Mouse (Mus musculus) thymus, adult 18-20 months (tissue): Measurements from ENCODE around the gene Dna2.
"Not testable (repeated sequence)": the region's sequence is repeated elsewhere in the genome, so short reads cannot be mapped to it uniquely, and the experiment has no call there.

Experiments
- DNase-seq, 2 experiments: peaks; one replicate each; pipeline ENCODE4 v3.0.0; 2022; ENCODE audit warnings: mixed read lengths in 2 of 2

Dna2 gene

DNA sequence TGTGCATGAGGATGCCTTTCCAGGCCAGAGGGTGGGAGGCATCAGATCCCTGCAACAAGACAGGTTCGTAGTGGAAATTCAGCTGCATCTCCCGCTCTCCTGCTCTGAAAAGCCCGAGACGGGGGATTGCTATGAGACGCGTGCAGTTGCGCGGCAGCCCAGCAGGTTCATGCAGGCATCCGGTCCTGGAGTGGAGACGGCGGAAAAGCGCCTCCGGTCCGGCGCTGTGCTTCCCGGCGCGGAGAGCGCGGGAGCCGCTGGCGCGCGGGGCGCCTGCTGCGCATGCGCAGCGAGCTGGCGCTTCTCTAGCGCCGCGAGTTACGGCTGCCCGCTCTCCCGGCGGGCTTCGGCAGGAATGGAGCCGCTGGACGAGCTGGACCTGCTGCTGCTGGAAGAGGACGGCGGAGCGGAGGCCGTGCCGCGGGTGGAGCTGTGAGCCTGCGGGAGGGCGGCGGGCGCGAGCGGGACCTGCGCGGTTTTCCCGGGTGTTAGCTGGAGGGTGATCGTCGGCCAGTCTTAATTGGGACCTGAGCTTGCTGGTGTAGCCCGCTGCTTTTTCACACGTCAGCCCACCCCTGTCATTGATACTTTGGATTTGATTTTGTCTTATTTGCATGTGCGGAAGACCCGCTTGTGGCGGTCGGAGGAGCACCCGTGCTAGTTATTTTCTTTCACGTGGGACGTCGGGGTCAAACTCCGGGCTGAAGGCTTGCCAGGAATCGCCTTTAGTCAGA, at the start of gene Dna2:
TSS of gene Dna2 (plus strand) at position 289 of the 734 bp plus-strand sequence.
- peak; percentile 57 to 65 for DNase-seq

DNA sequence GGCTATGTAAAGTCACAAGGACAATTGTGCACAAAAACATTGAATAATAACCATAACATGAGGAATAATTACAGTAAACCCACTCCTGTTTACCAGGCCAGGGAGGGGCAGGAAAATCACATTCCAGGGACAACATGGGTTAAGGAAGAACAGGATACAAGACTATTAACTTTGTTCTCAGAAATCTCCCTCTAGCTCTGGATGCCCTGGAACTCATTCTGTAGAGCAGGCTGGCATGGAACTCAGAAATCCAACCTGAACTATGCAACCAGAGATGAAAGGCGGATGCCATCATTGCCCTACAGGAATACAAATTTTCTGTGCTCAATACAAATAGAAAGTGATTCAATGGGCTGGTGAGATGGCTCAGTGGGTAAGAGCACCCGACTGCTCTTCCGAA, 49.4 kb upstream of the Dna2 start:
- DNase-seq: no peak

DNA sequence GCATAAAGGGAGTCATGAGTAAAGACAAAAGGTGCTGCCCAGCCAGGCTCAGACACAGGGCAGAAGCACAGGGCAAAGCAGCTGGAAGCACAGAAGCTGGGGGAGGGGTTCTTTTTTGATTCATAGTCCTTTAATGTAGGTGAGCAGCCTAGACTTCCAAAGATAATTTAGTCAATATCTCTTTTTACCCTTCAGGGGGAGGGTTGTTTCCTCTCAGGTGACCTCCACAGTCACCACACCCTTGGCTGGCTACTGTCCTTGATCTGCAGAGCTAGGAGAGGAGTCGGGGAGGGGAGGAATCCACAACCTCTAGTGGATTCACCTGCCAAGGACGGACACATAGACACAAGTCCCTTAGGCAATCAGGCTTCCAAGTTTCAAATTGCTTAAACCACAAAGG, 48.8 kb upstream of the Dna2 start:
- no peak for DNase-seq

DNA sequence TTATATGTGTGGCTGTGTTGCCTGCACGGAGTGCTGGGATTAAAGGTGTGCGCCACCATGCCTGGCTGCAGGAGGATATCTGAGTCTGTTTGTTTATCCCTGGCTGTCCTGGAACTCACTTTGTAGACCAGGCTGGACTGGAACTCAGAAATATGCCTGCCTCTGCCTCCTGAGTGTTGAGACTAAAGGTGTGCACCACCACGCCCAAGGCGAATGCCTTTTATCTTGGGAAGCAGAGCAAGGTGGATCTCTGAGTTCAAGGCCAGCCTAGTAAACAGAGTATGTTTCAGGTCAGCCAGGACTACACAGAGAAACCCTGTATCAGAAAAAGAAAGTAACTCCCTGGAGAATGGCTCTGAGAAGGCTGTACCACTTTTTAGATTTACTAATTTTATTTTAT, 46.7 kb upstream of the Dna2 start:
- no peak for DNase-seq

DNA sequence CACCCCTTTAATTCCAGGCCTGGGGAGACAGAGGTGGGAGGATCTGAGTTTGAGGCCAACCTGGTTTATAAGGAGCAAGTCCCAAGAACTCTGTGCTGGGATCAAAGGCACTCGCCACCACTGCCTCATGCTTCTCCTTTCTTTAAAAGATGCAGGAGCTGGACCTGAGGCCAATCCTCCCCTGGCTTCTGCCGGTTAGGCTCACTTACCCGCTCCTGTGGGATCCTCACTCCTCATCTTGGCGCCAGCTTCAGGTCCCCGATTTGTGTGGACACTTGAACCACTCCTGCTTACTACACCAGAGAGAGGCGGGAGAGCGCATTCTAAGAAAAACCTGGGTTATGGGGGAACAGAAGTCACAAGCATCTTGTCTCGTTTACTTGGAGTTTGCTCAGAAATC, 45.0 kb upstream of the Dna2 start:
- no peak for DNase-seq

DNA sequence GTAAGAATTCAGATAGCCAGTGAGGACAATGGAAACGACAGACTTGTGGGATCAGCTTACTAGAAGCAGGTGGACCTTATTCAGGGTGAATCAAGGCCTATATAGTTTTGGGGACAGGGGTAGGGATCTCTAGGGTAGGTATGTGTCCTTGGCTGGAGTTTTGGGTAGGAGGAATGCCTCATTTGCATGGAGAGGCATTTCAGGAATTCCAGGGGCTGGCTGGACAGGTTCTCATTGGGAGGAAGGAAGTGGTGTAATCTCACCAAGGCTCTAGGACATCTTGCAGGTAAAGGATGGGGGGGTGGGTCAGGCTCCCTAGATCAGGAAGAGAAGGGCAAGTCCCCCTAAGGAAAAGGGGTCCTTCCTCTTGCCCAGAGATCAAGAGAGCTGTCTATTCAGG, 44.0 kb upstream of the Dna2 start:
- DNase-seq: no peak

DNA sequence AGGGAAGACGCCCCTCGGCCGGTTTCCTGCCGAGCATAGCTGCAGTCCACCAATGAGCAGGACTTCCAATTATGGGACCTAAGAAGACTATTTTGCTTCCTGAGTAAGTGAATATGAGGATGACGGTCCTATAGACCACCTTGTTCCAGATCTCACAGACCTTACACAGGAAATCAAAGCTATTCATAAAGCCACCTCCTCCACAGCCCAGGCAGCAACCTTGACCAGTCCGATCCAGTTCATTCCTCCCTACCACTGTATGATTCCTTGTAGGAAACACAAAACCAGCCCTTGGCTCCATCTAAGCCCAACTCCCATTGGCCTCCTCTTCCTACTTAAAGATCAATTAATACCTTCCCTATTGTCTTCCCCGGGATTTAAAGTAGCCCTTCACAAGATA, 40.5 kb upstream of the Dna2 start:
- DNase-seq: no peak

DNA sequence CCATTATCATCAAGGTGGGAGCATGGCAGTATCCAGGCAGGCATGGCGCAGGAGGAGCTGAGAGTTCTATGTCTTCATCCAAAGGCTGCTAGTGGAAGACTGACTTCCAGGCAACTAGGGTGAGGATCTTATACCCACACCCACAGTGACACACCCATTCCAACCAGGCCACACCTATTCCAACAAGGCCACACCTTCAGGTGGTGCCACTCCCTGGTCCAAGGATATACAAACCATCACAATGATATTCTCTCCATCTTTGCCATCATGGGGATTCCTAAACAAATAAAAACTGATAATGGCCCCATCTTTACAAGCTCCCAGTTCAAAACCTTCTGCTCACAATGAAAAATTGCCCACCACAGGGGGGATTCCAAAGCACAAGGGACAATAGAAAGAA, 37.9 kb upstream of the Dna2 start, which contains the start of gene Tet1:
TSS of gene Tet1 (minus strand) at position 101 of the 400 bp plus-strand sequence.
- DNase-seq: not testable (repeated sequence)

DNA sequence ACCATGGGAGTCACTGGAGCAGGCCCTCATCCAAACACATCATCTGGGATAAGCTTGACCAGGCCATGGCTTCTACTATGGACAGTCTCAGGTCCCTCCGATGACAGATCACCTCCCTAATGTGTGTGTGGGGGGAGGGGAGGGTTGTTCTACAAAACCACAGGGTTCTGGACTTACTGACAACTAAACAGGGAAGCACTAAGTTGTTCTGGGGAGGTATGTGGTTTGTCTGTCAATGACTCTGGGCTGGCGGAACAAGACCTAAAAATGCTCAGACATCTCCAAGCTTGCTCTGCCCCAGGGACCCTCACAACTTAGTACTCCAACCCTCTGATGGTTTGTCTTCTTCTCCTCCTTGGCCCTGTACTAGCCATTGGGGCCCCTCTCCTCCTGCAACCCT, 35.7 kb upstream of the Dna2 start:
- no peak for DNase-seq

DNA sequence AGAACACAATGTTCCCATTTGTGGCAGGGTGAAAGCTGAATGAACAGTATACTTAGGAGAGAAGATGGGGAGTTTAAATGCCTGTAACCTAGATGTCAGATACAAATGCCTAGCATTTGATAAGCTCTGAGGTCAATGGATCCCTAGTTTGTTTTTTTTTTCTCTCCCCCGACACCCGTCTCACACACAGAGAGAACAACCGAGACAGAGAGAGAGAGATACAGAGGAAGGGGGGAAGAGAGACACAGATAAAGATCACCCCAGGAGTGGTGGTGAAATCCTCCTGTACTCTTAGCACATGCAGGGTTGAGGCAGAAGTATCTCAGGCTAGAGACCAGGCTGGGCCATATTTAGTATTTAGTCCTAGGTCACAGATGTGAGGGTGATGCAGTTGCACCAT, 27.8 kb upstream of the Dna2 start:
- no peak for DNase-seq

DNA sequence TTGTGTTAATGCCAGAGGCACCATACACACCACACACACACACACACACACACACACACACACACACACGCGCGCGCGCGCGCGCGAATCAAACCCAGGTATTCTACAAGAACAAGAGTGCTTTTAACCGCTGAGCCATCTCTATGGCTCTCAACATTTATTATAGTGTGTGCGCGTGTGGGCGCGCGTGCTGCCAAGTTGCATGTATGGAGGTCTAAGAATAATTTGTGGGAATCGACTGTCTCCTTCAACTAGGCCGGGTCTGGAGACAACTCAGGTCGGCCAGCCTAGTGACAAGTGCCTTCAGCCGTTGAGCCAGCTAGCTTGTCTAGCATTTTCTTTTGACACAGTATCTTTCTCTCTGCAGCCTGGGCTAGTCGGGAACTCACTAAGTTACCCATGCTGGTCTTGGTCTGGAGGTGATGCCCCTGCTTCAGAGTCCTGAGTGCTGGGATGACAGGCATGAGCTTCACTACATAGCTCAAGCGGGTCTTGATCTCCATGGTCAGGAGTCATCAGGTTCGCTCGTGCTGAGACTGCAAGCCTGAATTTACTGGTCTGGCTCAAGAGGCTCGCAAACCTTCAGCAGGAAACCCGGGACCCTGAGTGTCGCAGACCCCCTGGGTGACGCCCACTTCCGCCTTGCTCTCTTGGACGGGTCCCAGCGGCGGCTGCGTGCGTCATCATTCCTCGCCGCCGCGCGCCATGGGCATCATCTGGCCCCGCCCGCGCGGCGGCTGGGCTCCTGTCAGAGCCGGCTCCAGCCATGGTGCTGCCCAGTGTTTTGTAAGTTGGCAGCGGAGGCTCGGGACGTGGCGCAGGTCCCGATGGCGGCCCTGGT, 26.7 kb upstream of the Dna2 start, which contains the start of gene Slc25a16:
TSS of gene Slc25a16 (plus strand) at position 709 of the 841 bp plus-strand sequence.
- DNase-seq: peak; percentile 78 to 85

DNA sequence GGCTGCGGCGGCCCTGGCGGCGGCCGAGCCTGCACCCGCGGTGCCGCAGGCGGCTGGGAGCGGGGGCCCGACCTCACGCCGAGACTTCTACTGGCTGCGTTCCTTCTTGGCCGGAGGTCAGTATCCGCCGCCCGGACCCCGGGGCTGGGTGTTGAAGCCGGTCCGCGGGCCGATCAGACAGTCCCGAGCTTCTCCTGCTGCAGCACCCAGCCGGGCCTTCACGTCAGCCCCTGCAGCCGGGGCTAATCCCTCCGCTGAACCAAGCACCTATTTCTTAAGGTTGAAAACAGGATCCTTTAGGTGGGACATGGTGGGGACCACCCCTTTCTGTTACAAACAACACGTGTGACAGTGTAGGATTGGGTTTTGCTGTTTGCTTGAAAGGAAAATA, 26.1 kb upstream of the Dna2 start:
- DNase-seq: no peak

DNA sequence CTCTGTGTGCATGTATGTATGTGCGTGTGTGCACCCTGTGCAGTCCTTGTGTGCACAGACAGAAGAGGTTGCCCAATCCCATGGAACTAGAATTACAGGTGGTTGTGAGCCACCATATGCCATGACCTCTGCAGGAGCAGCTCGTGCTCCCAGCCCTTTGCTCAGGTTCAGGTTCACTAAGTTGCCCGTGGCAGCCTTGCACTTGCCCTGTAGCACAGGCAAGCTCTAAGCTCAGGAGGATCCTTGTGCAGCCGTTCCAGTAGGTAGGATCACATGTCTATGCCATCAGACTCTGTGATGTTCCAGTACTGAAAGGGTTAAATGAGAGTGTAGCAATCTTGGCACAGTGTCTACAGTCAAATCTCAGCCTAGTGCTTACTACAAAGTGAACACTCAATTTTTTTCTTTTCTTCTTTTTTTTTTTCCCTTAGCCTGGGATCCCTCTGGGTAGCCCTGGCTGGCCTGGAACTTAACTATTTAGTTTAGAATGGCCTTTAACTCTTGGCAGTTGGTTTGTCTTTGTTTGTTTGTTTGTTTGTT, 22.7 kb upstream of the Dna2 start:
- no peak for DNase-seq

DNA sequence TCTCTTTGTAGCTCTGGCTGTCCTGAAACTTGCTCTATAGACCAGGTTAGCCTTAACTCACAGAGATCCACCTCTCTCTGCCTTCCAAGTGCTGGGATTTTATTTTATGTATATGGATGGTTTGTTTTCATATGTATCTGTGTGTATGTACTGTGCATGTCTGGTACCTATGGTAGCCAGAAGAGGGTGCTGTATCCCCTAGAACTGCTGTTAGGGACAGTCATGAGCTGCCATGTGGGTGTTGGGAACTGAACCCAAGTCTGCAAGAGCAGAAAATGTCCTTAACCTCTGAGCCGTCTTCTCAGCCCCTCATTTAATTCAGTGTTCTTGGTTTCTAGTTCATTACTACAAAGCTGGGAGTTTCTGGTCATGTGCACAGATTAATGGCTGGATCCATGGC, 14.4 kb upstream of the Dna2 start:
- no peak for DNase-seq

DNA sequence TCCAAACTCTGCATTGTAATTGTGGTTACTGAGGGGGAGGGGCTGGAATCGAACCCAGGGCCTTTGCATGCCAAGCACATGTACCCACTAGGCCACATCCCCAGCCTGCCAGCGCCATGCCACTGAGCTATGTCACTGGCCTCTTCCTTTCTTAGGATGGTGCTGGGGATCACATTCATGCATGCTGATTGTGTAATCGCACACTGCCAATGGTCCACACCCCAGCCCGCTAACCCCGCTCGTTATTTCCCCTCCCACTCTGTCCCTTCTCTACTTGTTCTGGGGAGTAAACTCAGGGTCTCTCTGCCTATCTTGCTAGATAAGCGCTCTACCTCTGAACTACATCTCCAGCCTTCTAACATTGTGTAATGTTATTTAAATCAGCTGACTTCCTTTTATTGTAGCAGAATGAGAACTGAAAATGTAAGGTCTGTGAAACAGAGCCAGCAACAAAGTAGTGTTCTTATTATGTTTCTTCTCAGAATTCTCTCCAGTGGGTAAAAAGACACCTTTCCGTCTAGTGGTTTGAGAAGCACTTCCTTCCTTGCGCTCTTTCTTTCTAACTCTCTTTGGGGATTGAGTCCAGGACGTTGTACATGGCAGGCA, 1.7 kb upstream of the Dna2 start:
- DNase-seq: no peak

DNA sequence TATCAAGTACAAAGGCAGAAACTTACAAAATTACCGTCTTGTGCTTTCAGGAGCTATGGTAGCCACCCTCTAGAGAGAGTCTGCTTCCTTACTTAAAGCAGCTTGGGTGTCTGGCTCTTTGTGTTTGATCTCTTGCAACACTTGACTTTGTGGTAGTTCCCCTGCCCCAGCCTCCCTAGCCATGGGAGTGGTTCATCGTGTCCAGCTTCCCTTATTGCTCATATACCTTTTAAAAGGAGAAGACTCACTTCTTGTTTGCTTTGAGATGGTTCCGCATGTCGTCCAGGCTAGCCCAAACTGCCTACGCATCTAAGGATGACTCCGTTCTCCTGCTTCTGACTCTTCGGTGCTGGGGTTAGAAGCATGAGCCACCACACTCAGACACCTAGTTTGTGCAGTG, 1.7 kb downstream of the Dna2 start:
- no peak for DNase-seq

DNA sequence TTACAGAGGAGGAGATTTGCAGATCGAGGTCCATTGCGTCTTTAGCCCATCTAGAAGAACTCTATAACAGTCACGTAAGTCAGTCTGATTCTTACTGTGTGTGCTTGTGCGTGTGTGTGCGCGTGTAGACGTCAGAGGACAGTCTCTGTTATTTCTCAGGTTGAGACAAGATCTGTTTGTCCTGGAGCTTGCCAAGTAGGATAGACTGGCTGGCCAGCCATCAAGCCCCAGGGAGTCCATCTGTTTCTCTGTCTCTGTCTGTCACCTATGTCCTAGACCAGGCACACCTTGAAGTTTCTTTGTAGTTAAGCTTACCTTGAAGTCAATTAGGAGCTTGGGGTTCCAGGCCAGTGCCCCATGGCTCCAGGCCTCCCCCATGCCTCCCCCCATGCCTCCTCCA, 17.1 kb downstream of the Dna2 start:
- no peak for DNase-seq

DNA sequence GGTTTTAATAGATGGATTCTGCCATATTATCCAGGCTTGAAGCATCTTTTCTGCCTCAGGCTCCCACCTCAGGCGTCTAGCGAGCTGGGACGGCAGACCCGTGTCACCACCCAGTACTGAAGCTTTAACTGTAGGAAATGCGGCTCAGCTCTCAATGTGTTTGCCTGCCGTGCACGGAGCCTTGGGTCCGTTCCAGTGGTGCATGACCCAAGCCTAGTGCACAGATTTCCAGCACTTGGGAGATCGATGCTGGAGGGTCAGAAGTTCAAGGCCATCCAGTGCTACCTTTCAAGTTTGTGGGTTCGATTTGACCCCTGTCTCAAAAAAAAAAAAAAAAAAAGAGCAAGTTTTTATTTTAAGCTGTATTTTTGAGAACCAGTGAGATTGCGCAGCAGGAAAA, 19.0 kb downstream of the Dna2 start:
- no peak for DNase-seq

DNA sequence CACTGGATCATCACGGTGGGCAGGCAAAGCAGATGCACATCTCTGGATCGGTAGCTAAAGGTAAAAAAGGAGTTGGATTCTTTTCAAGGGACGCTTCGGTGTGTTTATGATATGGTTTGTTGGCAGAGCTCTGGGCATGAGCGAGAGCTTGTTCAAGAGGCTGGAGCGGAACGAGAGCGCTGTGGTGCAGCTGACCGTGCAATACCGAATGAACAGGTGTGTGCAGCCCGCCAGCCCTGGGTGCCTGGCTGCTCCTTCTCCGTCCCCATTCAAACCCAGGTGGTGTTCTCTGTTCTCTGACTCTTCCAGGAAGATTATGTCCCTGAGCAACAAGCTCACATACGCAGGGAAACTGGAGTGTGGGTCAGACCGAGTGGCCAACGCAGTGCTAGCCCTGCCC, 19.5 kb downstream of the Dna2 start:
- DNase-seq: no peak

DNA sequence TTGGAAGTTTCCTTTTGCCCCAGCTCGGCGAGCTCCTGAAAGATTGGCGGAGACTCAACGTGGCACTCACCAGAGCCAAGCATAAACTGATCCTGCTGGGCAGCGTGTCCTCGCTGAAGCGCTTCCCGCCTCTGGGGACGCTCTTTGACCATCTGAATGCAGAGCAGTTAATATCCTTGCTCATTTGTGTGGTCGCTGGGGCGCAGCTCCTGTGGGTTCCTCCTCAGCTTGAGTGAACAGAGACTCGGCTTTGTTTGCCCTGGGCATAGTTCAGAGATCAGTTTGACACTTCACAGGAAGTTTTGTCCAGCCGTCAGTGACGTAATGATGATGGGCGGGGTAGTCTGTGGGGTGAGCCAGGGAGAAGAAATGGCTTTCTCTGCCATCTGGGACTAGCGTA, 25.0 kb downstream of the Dna2 start:
- no peak for DNase-seq

DNA sequence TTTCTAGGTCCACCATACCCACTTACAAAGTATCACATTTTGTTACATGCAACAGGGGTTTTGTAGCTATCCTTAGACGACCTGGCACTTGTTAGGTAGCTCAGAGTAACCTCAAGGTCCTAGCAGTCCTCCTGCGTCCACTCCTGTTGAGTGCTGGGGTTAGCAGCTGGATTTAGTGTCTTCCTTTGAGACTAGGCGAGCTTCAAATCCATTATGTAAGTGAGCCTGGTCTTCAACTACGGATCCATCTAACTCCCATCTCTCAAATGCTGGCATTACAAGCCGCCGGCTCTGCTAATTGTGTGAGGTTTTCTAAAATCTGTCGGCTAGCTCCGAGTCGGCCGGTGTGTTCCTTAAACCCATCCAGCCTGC, 32.8 kb downstream of the Dna2 start:
- no peak for DNase-seq

DNA sequence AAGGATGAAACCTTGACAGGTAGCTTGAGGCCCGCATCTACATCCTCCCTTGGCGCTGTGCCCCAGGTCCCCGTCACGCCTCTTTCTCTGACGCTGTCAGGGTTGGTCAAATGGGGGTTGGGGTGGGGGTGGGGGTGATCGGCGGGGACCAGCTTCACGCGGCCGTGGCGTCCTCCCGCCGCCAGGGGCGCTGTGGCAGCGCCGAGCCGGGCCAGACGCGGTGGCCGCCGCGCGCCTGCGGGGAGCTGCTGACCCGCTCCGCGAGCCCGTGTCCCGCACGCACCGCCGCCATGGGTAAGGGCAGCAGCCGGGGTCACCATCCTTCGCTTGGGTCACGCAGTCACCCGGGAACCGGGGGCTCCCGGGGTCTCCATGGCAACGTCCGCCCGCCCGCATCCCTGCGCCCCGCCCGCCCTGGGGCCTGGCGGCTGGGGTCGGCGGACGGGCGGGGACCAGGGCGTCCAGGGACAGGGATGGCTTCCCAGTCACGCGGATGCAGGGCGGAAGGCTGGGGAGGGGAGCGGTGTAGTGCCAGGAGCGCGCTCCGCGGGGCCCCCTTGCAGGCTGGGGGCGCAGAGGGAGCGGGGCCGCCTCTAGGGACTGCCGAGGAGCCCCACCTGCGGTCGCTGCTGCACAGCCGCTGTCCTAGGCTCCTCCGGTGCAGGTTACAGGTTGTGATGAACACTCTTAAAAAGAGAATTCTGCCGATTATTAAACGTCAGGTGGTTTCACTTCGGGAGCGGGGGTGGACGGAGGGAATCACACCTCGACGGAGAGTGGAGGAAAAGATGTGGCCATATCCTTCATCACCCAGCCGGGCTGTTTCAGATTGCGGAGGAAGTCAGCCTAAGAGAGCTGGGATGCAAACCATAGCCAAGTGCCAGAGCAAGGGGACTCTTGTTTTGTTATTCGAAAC, 33.5 kb downstream of the Dna2 start, which contains the start of gene Rufy2:
TSS of gene Rufy2 (plus strand) at position 185 of the 916 bp plus-strand sequence.
- peak; percentile 61 to 76 for DNase-seq
